Mouse (Mus musculus) midbrain, postnatal 0 days (tissue): ENCODE results near the gene Il21. TPM values are rescaled to one million over a fixed set of nuclear protein-coding genes. Genes with fewer than 3 reads are reported as not detected.

Experiments
- ATAC-seq: fragments of 200-750 bp; cut with Nextera tagmentation; 2 replicates; pipeline ENCODE4 v1.8.0; 2017; ENCODE audit warnings: moderate number of reproducible peaks, mild to moderate bottlenecking, moderate TSS enrichment, moderate library complexity; ENCODE audit not compliant: low FRiP score
- DNase-seq: peaks from one replicate; pipeline ENCODE4 v3.0.0-alpha.2; 2015; ENCODE audit warnings: low spot score
- H3K27ac ChIP-seq: fragments of 300-500 bp; sonication (generic); 2 replicates; pipeline ENCODE4 v1.5.1; 2014; ENCODE audit warnings: low read depth, mild to moderate bottlenecking, low read length, mixed read lengths
- H3K27me3 ChIP-seq: fragments of 300-500 bp; sonication (generic); 2 replicates; pipeline ENCODE4 v1.6.1; 2014; ENCODE audit warnings: low read length, control low read depth, mixed read lengths; ENCODE audit not compliant: insufficient read depth
- H3K36me3 ChIP-seq: fragments of 300-500 bp; sonication (generic); 2 replicates; pipeline ENCODE4 v1.6.1; 2014; ENCODE audit warnings: low read length, control low read depth, mixed read lengths; ENCODE audit not compliant: insufficient read depth
- H3K4me1 ChIP-seq: fragments of 300-500 bp; sonication (generic); 2 replicates; pipeline ENCODE4 v1.6.1; 2014; ENCODE audit warnings: mild to moderate bottlenecking, control low read depth, antibody characterized with exemption, low read length, mixed read lengths; ENCODE audit not compliant: insufficient read depth
- H3K4me2 ChIP-seq: fragments of 300-500 bp; sonication (generic); 2 replicates; pipeline ENCODE4 v1.6.1; 2014; ENCODE audit warnings: low read depth, mild to moderate bottlenecking, low read length, mixed read lengths; ENCODE audit not compliant: poor library complexity, severe bottlenecking
- H3K4me3 ChIP-seq: fragments of 300-500 bp; sonication (generic); 2 replicates; pipeline ENCODE4 v1.5.1; 2014; ENCODE audit warnings: low read depth, mild to moderate bottlenecking, low read length, moderate library complexity
- H3K9ac ChIP-seq: fragments of 300-500 bp; sonication (generic); replicated peaks from 2 replicates; pipeline ENCODE4 v1.6.1; 2014; ENCODE audit warnings: mild to moderate bottlenecking, low read length, moderate library complexity, mixed read lengths; ENCODE audit not compliant: poor library complexity, severe bottlenecking
- H3K9me3 ChIP-seq: fragments of 300-500 bp; sonication (generic); 2 replicates; pipeline ENCODE4 v1.6.1; 2016; ENCODE audit warnings: low read length, control low read depth
- CTCF ChIP-seq: IDR thresholded peaks from 2 replicates; pipeline ENCODE4 v1.5.1; 2016; ENCODE audit warnings: antibody characterized with exemption, mild to moderate bottlenecking
- WGBS: fragments of 180-500 bp; shearing (Covaris S2); extraction: QIAGEN DNeasy Blood & Tissue Kit; methylation state at CpG from one replicate; pipeline ENCODE4 v1.1.7; 2014; 5-methylcytosine and 5-hydroxymethylcytosine counted together
- polyA plus RNA-seq: library from polyadenylated mRNA; unstranded; fragments of >200 nt; fragmentation: Nextera tagmentation; extraction: Ambion mirVana; gene quantifications from 2 replicates; pipeline ENCODE4 v1.2.1, GENCODE M21; 2015
- total RNA-seq: library from RNA; depleted of rRNA; stranded (reverse); fragments of >200 nt; gene quantifications from 2 replicates; pipeline ENCODE4 v1.2.3, GENCODE M21; 2014; rRNA removed

The Il21 gene
- total RNA-seq (not detected in 2 replicates), polyA plus RNA-seq (not detected in 2 replicates)

GRCm38 (mm10) chr3:37232586-37233222, at the start of gene Il21:
TSS of gene Il21 (minus strand) at chr3:37232636.
- H3K36me3 ChIP-seq: no peaks in the 10 kb centered on the region
- DNase-seq (no peak), ATAC-seq (no peak)
- no peak within 1 kb of the TSS for H3K9ac ChIP-seq
- H3K27me3 ChIP-seq: no peaks in the 10 kb centered on the region
- H3K27ac ChIP-seq: no peak within 1 kb of the TSS
- no peaks in the 10 kb centered on the region for H3K9me3 ChIP-seq
- no peak within 1 kb of the TSS for H3K4me2 ChIP-seq
- no peak for TF ChIP-seq CTCF
- WGBS: 90% methylated on average over 7 of the region's 7 CpGs
- no peak within 1 kb of the TSS for H3K4me3 ChIP-seq
- no peaks in the 10 kb centered on the region for H3K4me1 ChIP-seq

DNA sequence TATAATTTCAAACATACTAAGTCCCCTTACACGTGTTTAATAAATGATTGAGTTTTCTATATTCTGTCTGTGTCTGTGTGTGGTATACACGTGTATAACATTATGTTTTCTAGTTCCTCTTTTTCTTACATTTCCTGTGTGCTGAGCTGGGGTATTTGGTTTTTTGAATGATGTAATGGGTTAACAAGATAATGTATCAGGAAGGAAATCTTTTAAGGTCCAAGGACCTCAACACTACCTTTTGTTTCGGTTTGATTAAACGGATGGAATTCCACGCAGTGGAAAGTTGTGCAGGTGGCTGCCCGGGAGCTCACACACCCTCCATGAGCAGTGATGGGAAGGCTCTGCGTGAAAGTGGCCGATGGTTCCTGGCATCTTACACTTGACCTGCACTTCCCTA, 48.4 kb upstream of the Il21 start:
- no peaks in the 10 kb centered on the region for H3K36me3 ChIP-seq
- H3K4me2 ChIP-seq: no peak overlapping the region
- ATAC-seq (no peak), DNase-seq (no peak)
- H3K4me3 ChIP-seq: no peak overlapping the region
- H3K27me3 ChIP-seq: no peaks in the 10 kb centered on the region
- no peaks in the 10 kb centered on the region for H3K9me3 ChIP-seq
- H3K4me1 ChIP-seq: no peaks in the 10 kb centered on the region
- 90% methylated on average over 8 of the region's 8 CpGs for WGBS
- TF ChIP-seq CTCF: no peak
- H3K27ac ChIP-seq: no peak overlapping the region
- no peak overlapping the region for H3K9ac ChIP-seq

DNA sequence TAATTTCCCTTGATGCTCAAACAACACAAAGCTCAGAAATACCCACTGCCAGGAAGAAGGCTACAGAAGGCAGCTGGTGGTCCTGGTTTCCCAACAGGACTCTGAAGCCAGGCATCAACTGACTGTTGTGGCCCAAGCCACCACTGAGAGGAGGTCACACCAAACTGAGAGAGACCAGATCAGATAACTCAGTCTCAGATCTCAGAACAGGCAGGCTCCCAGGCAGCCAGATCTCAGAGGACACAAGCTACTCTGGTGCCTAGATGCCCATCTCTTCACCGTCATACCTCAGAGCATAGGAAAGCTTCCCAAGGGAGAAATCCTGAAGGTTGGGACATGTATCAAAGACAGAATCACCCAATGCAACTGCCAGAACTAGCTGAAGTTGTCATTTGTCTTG, 47.8 kb upstream of the Il21 start:
- H3K9me3 ChIP-seq: no peaks in the 10 kb centered on the region
- H3K27me3 ChIP-seq: no peaks in the 10 kb centered on the region
- no peaks in the 10 kb centered on the region for H3K4me1 ChIP-seq
- no peaks in the 10 kb centered on the region for H3K36me3 ChIP-seq
- no peak overlapping the region for H3K4me2 ChIP-seq
- no peak overlapping the region for H3K4me3 ChIP-seq
- WGBS: 95% methylated on average over 1 of the region's 1 CpGs
- ATAC-seq (no peak), DNase-seq (no peak)
- no peak overlapping the region for H3K27ac ChIP-seq
- TF ChIP-seq CTCF: no peak
- no peak overlapping the region for H3K9ac ChIP-seq

GRCm38 (mm10) chr3:37274661-37275060, 42.2 kb upstream of the Il21 start:
- Histone ChIP-seq H3K4me2 (no peak overlapping the region), H3K9me3 (no peaks in the 10 kb centered on the region), H3K27ac (no peak overlapping the region), H3K27me3 (no peaks in the 10 kb centered on the region), H3K4me3 (no peak overlapping the region), H3K9ac (no peak overlapping the region), H3K36me3 (no peaks in the 10 kb centered on the region), H3K4me1 (no peaks in the 10 kb centered on the region)
- DNase-seq: no peak
- WGBS: 81% methylated on average over 6 of the region's 6 CpGs
- no peak for ATAC-seq
- TF ChIP-seq CTCF: no peak

DNA sequence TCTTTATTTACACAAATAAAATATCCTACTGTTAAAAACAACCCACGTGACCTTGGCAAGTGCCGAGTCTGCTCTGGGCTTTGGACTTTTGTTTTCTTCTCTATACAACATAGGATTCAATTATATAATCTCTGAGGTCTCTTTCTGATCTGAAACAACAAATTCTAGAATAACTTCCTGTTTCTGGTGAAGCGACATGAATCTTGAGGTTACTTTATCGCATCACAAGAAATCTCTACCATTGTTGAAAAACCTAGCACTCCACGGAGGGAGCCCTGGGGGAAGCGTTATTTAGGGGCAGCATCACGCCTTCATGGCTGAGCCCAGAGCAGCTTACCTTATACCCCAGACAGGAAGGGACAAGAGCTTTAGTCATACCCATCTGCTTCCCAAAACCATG, 40.7 kb upstream of the Il21 start:
- 88% methylated on average over 7 of the region's 7 CpGs for WGBS
- ATAC-seq (no peak), DNase-seq (no peak)
- TF ChIP-seq CTCF: no peak
- H3K4me2 ChIP-seq: no peak overlapping the region
- H3K4me3 ChIP-seq: no peak overlapping the region
- H3K9me3 ChIP-seq: no peaks in the 10 kb centered on the region
- H3K9ac ChIP-seq: no peak overlapping the region
- H3K27ac ChIP-seq: no peak overlapping the region
- H3K4me1 ChIP-seq: no peaks in the 10 kb centered on the region
- H3K27me3 ChIP-seq: no peaks in the 10 kb centered on the region
- H3K36me3 ChIP-seq: no peaks in the 10 kb centered on the region

- no peak overlapping the region for H3K4me2 ChIP-seq
- 9% methylated on average over 1 of the region's 1 CpGs for WGBS
- H3K36me3 ChIP-seq: no peaks in the 10 kb centered on the region
- no peaks in the 10 kb centered on the region for H3K9me3 ChIP-seq
- no peak overlapping the region for H3K9ac ChIP-seq
- ATAC-seq: no peak
- H3K4me1 ChIP-seq: no peaks in the 10 kb centered on the region
- H3K4me3 ChIP-seq: no peak overlapping the region
- TF ChIP-seq CTCF: peak; percentile 71
- H3K27ac ChIP-seq: no peak overlapping the region
- DNase-seq: peak; percentile 32
- no peaks in the 10 kb centered on the region for H3K27me3 ChIP-seq
Observed at GRCm38 (mm10) chr3:37271209-37271608, 38.8 kb upstream of the Il21 start.
